8 mouse cellular contexts compared by ENCODE assay signal in genomic region chr6:51881181-51881968, GRCm38 (mm10).
DNase-seq lines count a peak whose midpoint lies in the region; ATAC-seq and TF ChIP-seq lines count a peak whose summit lies in the region.

No protein-coding gene starts in this region.

- no peak overlapping the region for H3K4me2 ChIP-seq in hindbrain, postnatal 0 days (ENCODE audit: low read depth, low read length)

- no peak overlapping the region for H3K9ac ChIP-seq in hindbrain, postnatal 0 days (replicated peaks; ENCODE audit: low read length)

- intact Hi-C loops in left cerebral cortex, postnatal 4 days (cut with DNase I), result loop anchor here (10.0 kb wide), 1 partner anchor 113 kb away; no protein-coding TSS in a partner anchor

- H3K9me3 ChIP-seq in heart, embryonic 10.5 days, result no peaks in the 10 kb centered on the region
- H3K9me3 ChIP-seq in hindbrain, postnatal 0 days (ENCODE audit: low read length), result no peaks in the 10 kb centered on the region

- ATAC-seq in hindbrain, postnatal 0 days, result no peak

- TF ChIP-seq CTCF in hindbrain, postnatal 0 days (IDR thresholded peaks at IDR 0.05; ENCODE audit: low read depth), result no peak

- H3K4me3 ChIP-seq in heart, embryonic 10.5 days, result peak overlapping the region; percentile 5; the same call in 1 of the 2 replicates
- no peak overlapping the region for H3K4me3 ChIP-seq in macrophage (ENCODE audit: inconsistent target)
- H3K4me3 ChIP-seq in hindbrain, postnatal 0 days (ENCODE audit: low read length), result no peak overlapping the region

- H3K27me3 ChIP-seq in heart, embryonic 10.5 days (ENCODE audit: insufficient read depth, poor library complexity, severe bottlenecking), result no peaks in the 10 kb centered on the region
- H3K27me3 ChIP-seq in hindbrain, postnatal 0 days (ENCODE audit: insufficient read depth, low read length), result no peaks in the 10 kb centered on the region

- peak overlapping the region; percentile 80 for H3K27ac ChIP-seq in heart, embryonic 10.5 days
- peak overlapping the region; percentile 65 for H3K27ac ChIP-seq in macrophage
- H3K27ac ChIP-seq in hindbrain, postnatal 0 days, result no peak overlapping the region

- H3K79me2 ChIP-seq in macrophage (ENCODE audit: inconsistent target), result peaks cover 27% of the 10 kb centered on the region; the same call in 1 of the 2 replicates

- 54% methylated on average over 13 of the region's 13 CpGs for WGBS in heart, embryonic 10.5 days
- 24% methylated on average over 13 of the region's 13 CpGs for WGBS in macrophage (ENCODE audit: missing documents)
- 66% methylated on average over 13 of the region's 13 CpGs for WGBS in hindbrain, postnatal 0 days

- H3K36me3 ChIP-seq in heart, embryonic 10.5 days, result no peaks in the 10 kb centered on the region
- peaks cover 22% of the 10 kb centered on the region; the same call in 1 of the 2 replicates for H3K36me3 ChIP-seq in macrophage (ENCODE audit: inconsistent target)
- H3K36me3 ChIP-seq in hindbrain, postnatal 0 days (ENCODE audit: insufficient read depth, low read length), result no peaks in the 10 kb centered on the region

- DNase-seq in ZHBTc4 (ENCODE audit: low read depth, low spot score), result peak; percentile 83
- DNase-seq in heart, embryonic 10.5 days (ENCODE audit: low spot score), result no peak
- DNase-seq in kidney, postnatal 36 days, result peak; percentile 42 to 53
- DNase-seq in left cerebral cortex, postnatal 4 days, result no peak
- no peak for DNase-seq in hindbrain, postnatal 0 days (ENCODE audit: low spot score)
- no peak for DNase-seq in gastrocnemius, adult 8-10 months (ENCODE audit: low spot score in 2 of 2)
- DNase-seq in left cerebral cortex, adult 18-20 months (ENCODE audit: low spot score in 2 of 2), result no peak

- peaks cover 21% of the 10 kb centered on the region for H3K4me1 ChIP-seq in heart, embryonic 10.5 days
- peaks cover 8% of the 10 kb centered on the region for H3K4me1 ChIP-seq in hindbrain, postnatal 0 days (ENCODE audit: insufficient read depth, low read length)

Comparison
In these comparisons a context has a peak if more than half of its experiments do, and no peak if none do; other contexts are left out.
1. DNase-seq: peak in ZHBTc4 (single experiment) and kidney, postnatal 36 days (2 of 2); none in heart, embryonic 10.5 days (single experiment), left cerebral cortex, postnatal 4 days (single experiment), hindbrain, postnatal 0 days (single experiment), gastrocnemius, adult 8-10 months (0 of 2) and left cerebral cortex, adult 18-20 months (0 of 2).